Mouse (Mus musculus): ENCODE data around the gene Insig1.

GRCm38 (mm10) chr5:28047961-28048360 lies 23.2 kb upstream of the Insig1 start:
- TF ChIP-seq CTCF (conservative IDR thresholded peaks at IDR 0.05; ENCODE audit: low read length) (no peak), NANOG (IDR thresholded peaks at IDR 0.05; ENCODE audit: borderline replicate concordance, low read length) (no peak)
